Mouse (Mus musculus): Measurements from ENCODE around the gene Ercc2.

- TF ChIP-seq CTCF (IDR thresholded peaks at IDR 0.05; ENCODE audit: borderline replicate concordance, insufficient read depth, low read length) (no peak), POLR2A (IDR thresholded peaks at IDR 0.05; ENCODE audit: low read depth, low read length) (no peak)
Observed at GRCm38 (mm10) chr7:19441448-19442091, 59.8 kb downstream of the Ercc2 start.

Measured in embryonic fibroblast, embryonic 13.5 days (primary cell).